Mouse (Mus musculus) CH12F3 (cell line): ENCODE results near the gene Vsir.

ENCODE experiments used
- in situ Hi-C: fragments of 300-500 bp; cut with MboI; formaldehyde crosslinking; loops from 2 replicates; pipeline ENCODE4 v1.14.3; 2020; ENCODE audit warnings: low sequenced_read_pairs

Vsir gene

GRCm38 (mm10) chr10:60346701-60347405, at the start of gene Vsir:
TSS of gene Vsir (plus strand) at chr10:60346851.
- in situ Hi-C loops = no loop called here

- in situ Hi-C loops = loop anchor here (10.0 to 25.0 kb wide), 3 partner anchors 95 to 763 kb away; partner anchors contain the start of genes Gm17455 and Slc29a3
Measured at GRCm38 (mm10) chr10:60299636-60300035, 47.0 kb upstream of the Vsir start.

GRCm38 (mm10) chr10:60303419-60303818, 43.2 kb upstream of the Vsir start:
- in situ Hi-C loops = loop anchor here (10.0 to 25.0 kb wide), 3 partner anchors 91 to 759 kb away; partner anchors contain the start of genes Gm17455 and Slc29a3

GRCm38 (mm10) chr10:60304854-60305628, 41.6 kb upstream of the Vsir start:
- in situ Hi-C loops = loop anchor here (10.0 to 25.0 kb wide), 3 partner anchors 90 to 757 kb away; partner anchors contain the start of genes Gm17455 and Slc29a3

- in situ Hi-C loops = loop anchor here (25.0 kb wide), 1 partner anchor 752 kb away; no protein-coding TSS in a partner anchor
Measured at GRCm38 (mm10) chr10:60310629-60311028, 36.0 kb upstream of the Vsir start.

- in situ Hi-C loops = loop anchor here (25.0 kb wide), 1 partner anchor 749 kb away; no protein-coding TSS in a partner anchor
Measured at GRCm38 (mm10) chr10:60313606-60314005, 33.0 kb upstream of the Vsir start.

GRCm38 (mm10) chr10:60316166-60316565, 30.5 kb upstream of the Vsir start:
- in situ Hi-C loops = loop anchor here (25.0 kb wide), 1 partner anchor 746 kb away; no protein-coding TSS in a partner anchor

GRCm38 (mm10) chr10:60328963-60329650, 17.5 kb upstream of the Vsir start:
- in situ Hi-C loops = no loop called here

GRCm38 (mm10) chr10:60334583-60334982, 12.1 kb upstream of the Vsir start:
- in situ Hi-C loops = no loop called here

- in situ Hi-C loops = no loop called here
Measured at GRCm38 (mm10) chr10:60335021-60335420, 11.6 kb upstream of the Vsir start.

GRCm38 (mm10) chr10:60341528-60341927, 5.1 kb upstream of the Vsir start:
- in situ Hi-C loops = no loop called here

- in situ Hi-C loops = no loop called here
Measured at GRCm38 (mm10) chr10:60344111-60344510, 2.5 kb upstream of the Vsir start.

GRCm38 (mm10) chr10:60346056-60346455, 595 bp upstream of the Vsir start:
- in situ Hi-C loops = no loop called here

- in situ Hi-C loops = no loop called here
Measured at GRCm38 (mm10) chr10:60347768-60348610, 1.3 kb downstream of the Vsir start.

- in situ Hi-C loops = no loop called here
Measured at GRCm38 (mm10) chr10:60349056-60349455, 2.4 kb downstream of the Vsir start.

- in situ Hi-C loops = no loop called here
Measured at GRCm38 (mm10) chr10:60349644-60350043, 3.0 kb downstream of the Vsir start.

GRCm38 (mm10) chr10:60350077-60350804, 3.6 kb downstream of the Vsir start:
- in situ Hi-C loops = no loop called here

- in situ Hi-C loops = no loop called here
Measured at GRCm38 (mm10) chr10:60350805-60351167, 4.1 kb downstream of the Vsir start.

GRCm38 (mm10) chr10:60351248-60351647, 4.6 kb downstream of the Vsir start:
- in situ Hi-C loops = no loop called here
